Mouse (Mus musculus) T-helper 2 cell (primary cell): ENCODE results near the gene Trpm3.
"Not testable (repeated sequence)": the region's sequence is repeated elsewhere in the genome, so short reads cannot be mapped to it uniquely, and the experiment has no call there.

Experiments
- in situ Hi-C: fragments of 300-600 bp; cut with MboI, MseI; formaldehyde crosslinking; loops from one replicate; pipeline ENCODE4 v1.15.1; 2025; ENCODE audit warnings: high pct_unique_total_duplicates

Trpm3 gene

DNA sequence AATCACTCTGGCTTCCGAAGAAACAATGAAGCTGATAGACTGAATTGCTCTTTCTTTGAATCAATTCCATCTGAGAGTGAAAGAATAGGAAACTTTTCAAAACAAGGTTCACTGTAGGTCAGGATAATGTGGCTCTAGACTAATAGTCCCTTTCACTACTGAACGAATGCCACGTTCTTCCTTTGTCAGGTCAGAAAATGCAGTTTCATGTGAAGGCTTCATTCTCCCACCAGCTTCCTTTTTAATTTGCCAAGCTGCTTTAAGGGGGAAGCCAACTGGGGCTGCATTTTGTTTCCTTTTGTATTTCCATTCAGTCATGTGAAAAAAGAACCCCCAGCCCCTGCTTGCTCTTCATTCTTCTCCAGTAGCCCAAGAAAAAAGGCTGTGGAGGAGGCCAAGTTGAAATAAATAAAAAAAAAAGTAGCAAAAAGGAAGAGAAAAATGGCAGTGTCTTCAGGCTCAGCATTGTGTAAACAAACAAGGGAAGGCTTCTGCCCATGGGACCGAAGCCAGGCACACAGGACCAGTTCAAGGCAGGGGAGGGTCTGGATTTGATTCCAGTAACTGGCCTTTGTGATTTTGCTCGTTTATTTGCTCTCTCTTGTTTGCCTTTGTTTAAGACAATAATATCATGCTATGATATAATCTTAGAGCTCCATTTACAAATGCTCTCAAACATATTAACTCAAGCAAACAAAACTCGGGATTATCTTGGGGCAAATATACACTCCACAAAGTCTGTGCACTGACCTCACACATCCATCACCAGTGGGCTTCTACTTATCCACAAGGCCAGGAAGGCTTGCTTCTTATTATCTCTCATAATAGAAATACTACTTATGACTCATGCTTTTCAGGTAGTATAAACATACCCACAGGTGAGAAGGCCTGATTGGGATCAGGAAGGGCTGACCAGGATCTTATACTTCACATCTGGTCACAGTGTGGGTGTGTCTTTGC is 702.5 kb downstream of the Trpm3 start:
- in situ Hi-C loops: no loop called here

DNA sequence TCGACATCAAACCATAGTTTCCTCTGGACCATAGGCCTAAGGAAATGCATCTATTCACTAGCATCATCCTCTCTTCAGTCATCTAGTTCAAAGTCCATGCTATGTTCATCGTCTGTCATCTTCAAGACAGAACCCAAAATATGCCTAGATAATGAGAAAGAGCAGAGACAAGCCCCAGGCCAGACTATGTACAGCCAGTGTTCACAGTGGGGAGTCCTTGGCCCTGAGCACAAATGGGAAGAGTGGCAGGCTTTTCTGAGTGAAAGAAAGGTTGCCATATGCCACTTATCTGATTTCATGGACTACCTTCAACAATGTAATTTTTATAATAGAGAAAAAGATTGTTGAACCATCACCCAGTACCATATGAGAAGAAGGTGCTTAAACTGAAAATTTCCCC is 703.9 kb downstream of the Trpm3 start:
- in situ Hi-C loops: no loop called here

DNA sequence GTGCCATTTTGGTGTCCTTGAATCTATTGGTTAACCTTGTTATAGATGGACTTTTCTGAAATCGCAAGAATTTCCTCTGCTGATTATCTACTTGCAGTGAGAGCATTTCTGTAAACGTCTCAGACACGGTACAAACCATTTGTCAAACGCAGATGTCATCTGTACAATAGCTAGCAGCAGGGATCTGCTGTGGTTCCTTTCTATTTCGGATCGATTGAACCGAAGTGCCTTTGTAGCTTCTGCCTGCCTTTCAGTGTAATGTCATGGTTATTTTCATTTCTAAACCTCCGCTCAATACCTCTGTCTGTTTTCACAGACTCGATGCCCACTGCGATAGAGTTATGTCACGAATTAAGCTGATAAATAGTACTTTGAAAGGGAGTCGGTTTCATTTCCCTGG is 708.9 kb downstream of the Trpm3 start:
- in situ Hi-C loops: no loop called here

DNA sequence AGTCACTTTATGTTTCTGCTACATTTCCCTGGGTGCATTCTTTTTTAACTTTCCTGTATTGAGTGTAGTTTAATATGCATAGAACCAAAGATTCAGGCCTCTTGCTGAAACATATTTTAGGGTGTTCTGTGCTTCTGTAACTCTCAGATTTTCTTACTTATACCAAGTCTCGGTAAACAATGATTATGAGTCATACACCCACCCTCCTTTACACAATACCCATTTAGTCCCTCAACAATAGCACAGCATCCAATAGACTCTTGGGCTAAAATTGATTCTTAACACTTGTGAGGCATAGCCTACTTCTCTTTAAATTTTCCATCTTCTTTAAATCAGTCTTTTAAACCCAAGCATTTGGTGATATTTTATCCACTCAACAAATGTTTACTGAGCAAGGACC is 709.4 kb downstream of the Trpm3 start:
- in situ Hi-C loops: no loop called here

DNA sequence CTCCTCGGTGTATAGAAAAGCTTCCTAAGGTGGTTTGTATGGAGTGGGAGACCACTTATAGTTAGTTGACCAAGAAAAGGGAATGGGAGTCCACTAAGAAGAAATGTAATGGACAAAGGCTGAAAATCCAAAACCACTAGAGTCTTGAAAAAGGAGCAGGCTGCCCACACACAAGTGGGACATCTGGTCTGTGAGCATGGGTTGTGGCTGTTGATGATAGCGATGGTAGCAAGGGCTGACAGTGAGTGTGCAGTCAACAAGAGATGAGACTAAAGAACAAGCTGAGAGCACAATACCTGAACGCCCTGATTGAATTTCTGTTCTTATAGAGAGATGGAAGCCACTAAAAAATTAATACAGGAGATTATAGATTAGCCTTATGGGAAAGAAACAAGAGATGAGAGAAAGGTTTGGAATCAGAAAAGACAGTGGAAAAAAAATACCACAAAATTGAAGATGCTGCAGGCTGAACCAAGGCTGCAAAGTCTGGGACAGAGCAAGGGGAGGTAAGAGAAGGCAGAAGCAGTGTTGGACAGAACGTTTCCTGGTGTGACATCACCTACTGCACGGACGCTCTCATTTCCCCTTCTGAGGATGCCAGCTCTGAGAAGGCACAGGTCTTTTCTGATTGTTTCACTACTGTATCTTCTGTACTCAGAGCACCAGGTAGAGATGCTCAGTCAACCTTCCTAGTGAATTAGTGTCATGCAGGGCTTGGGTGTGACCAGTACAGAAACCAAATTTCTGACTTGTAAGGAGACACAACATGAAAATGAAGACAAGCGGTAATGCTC is 710.1 kb downstream of the Trpm3 start:
- in situ Hi-C loops: no loop called here

DNA sequence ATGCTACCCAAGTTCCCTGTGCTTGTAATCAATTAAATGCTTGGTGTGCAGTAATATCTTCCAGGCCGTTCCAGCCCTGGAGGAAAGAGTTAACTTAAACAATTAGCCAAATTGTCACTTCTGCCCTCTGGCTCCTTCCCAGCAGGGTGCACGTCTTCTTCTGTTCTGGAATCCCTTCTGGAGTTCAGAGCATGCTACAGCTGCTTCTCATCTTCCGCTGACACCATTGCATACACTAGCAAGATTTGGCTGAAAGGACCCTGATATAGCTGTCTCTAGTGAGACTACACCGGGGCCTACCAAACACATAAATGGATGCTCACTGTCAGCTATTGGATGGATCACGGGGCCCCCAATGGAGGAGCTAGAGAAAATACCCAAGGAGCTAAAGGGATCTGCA is 712.6 kb downstream of the Trpm3 start:
- in situ Hi-C loops: not testable (repeated sequence)

DNA sequence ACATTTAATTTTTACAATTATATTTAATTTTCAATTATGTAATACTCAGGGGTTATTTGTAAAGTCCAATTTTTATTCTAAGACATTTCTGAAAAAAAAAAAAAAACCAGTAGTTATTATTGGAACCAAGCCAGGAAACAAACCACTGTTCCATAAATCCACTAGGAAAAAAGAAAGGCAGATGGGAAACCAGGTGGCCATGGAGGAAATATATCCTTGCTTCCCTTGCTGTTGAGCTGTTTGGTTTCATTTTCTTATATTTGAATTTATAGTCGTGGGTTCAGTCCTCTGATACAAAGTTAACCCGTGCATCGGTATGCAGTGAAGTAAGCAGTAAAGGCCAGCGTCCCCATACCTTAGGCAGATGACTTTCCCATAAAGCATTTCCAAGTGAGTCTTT is 720.8 kb downstream of the Trpm3 start:
- in situ Hi-C loops: no loop called here

DNA sequence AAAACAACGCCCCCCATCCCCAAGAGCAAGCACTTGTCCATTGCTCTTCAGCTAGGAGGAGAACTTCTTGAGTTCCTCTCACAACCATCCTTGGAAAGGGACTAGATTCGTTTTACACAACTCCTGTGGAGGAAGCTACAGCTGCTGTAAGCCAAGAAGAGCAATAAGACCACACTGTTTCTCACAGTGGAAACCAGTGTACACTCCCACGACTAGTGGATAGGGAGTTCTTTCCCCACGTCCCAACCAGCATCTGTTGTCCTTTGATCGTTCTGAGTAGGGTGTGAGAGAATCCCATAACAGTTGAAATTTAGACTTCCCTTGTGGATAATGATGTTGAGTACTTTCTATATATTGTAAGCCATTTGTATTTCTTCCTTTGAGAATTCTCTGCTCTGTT is 728.6 kb downstream of the Trpm3 start:
- in situ Hi-C loops: no loop called here

DNA sequence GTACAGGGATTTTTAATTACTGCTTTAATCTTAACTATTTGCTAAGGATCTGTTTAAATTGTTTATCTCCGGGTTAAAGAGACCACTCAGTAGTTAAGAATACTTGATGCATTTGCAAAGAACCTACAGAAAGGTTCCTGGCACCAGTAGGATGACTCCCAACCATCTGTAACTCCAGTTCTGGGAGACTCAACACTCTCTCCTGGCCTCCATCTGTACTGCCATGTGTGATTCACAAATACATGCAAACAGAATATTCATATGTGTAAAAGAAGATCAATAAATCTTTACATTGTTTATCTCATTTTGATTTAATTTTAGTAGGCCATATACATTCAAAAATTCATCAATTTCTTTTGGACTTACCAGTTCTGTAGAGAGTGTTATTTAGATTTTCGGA is 731.0 kb downstream of the Trpm3 start:
- in situ Hi-C loops: no loop called here

DNA sequence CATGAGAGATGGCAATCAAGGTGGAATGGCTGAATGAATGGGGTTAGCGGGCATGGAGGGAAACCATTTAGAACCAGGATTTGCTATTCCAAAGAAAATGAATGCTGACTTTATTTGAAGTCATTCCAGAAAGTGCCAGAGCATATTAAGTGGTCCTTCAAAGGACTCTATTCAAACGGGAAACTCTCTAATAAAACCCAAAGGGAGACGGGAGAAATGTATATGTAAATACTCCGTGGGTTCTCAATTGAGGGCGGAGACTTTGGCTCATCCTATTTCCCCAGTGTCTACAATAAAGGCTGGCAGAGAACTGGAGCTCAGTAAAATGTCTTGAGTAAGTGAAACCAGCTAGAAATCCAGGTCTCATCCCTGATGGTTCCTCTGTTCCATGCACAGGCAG is 733.6 kb downstream of the Trpm3 start:
- in situ Hi-C loops: no loop called here

DNA sequence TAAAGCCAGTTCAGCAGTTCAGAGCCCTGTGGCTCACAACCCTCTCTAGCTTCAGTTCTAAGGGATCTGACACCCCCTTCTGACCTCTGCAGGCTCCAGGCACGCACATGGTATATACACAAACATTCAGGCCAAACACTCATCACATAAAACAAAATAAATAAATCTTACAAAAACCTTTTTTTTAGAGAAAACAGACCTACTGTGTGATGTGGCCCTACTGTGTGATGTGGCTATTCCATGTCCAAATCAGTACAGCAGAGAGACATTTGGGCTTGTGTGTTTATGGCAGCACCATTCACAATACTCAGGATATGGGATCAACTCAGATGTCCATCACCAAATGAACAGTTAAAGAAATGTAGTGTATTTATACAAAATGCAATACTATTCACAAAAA is 741.4 kb downstream of the Trpm3 start:
- in situ Hi-C loops: no loop called here

DNA sequence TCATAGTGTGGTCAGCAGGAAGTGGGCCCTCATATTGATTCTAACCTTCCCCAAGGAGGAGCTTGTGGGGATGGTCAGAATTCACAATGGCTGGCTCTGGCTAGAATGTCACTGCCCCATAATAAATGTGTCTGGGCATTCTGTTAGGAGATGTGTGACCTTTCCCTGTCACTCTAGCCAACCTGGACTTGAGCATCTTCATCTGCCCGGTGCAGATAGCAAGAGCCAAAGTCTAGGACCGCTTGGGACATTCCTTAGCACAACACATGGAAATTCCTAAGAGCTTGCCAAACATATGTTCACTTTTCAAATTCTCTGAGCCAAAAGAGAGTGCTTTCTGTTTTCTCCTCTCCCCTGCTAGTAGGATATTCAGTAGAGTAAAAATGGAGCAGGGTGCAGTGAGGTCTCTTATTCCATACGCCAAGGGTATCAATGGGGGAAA is 743.8 kb downstream of the Trpm3 start:
- in situ Hi-C loops: no loop called here

DNA sequence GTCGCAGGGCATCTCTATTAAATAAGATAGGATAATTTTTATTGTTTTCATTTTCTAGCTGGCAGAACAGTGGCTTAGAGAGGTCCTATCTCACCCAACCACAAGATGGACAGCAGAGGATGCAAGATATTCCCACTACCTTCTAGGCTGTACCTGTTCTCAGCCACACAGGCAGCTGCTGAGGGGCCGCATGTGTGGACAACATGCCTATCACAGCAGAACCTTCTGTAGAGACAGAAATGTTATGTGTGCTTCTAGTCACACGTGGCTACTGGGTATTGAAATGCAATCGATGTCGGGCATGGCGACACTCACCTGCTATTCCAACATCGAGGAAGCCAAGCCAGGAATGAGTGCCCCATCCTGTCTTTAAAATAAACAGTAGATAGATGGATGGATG is 744.3 kb downstream of the Trpm3 start:
- in situ Hi-C loops: no loop called here

DNA sequence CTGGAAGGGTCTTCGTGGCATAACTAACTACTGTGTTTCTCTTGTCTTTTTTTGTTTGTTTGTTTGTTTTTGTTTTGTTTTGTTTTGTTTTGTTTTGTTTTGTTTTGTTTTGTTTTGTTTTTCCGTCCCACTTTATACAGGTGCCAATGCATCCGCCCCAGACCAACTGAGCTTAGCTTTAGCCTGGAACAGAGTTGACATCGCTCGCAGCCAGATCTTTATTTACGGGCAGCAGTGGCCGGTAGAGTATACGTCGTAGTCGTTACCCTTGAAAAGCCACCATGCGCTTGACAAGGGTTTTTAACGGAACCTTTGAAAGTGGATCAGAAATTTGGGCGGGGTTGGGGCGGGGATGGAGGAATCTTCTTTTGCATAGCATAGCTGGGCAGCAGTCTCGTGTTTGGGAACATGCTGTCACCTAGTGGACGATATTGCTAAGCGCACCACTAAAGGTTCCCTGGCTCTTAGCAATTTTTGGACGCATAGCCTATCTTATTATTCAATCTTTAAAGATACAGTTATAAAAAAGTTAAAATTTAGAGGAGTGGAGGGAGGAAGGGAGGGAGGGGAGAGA is 745.0 kb downstream of the Trpm3 start:
- in situ Hi-C loops: no loop called here

DNA sequence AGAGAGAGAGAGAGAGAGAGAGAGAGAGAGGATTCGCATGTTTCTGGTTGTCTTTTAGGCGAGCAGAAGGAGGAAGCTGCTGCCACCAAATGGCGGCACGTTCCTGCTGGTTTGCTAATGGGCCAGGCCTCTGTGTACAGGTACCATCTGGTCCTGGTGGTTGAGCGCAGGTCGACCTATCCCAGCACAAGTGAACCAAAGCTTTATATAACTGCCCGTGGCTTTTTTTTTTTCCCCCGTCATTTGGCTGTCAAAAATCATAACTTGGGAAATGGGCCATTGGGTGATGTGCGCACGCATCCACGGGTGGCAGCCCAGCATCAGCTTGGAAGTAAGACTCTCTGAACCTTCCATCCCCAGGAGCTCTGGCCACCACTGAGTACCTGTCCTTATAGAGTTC is 745.5 kb downstream of the Trpm3 start:
- in situ Hi-C loops: no loop called here

DNA sequence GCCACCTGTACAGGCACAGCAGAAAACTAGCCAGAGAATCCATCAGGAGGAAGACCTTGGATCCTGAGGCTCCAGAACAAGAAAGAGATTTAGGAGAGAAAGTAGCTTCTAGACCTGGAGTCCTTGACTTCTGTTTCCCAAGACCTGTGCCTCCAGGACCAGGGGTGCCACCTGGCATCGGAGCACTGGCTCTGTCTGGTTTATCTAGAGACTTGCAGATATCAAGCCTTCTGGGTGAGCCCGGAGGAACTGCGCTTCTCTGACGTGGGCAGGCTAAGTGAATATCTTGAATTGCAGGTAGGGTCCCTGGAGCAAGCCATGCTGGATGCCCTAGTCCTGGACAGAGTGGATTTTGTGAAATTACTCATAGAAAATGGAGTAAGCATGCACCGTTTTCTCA is 746.2 kb downstream of the Trpm3 start:
- in situ Hi-C loops: no loop called here

DNA sequence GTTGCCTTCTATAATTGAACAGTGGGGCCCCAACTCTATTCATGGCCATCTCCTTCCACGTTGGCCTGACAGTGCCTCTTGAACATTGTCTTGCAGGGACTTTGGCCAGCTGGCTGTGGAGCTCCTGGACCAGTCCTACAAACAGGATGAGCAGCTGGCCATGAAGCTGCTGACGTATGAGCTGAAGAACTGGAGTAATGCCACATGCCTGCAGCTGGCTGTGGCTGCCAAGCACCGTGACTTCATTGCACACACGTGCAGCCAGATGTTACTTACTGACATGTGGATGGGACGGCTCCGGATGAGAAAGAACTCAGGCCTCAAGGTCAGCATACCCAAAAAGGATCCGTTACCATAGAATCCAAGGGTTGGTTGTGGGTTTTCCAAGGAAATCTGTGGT is 763.0 kb downstream of the Trpm3 start:
- in situ Hi-C loops: loop anchor here (25.0 kb wide), 1 partner anchor 610 kb away; no protein-coding TSS in a partner anchor

DNA sequence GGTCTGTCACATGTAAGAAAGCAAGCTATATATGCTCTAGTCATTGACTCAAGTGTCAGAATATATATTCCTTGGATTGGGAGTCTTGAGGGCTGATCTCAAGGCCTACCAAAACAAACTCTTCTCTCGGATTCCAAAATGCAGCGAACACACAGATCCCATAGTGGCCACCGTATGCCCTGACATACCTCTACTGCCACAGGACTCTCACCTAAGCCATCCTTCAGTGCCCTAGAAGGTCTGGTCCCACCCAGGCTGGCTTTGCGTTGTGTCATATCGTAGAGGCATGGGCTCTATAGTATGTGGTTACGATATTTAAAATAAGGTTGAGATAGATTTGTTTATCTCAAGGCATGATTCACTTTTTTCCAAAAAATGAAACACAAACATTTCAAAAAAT is 763.5 kb downstream of the Trpm3 start:
- in situ Hi-C loops: loop anchor here (25.0 kb wide), 1 partner anchor 610 kb away; no protein-coding TSS in a partner anchor

DNA sequence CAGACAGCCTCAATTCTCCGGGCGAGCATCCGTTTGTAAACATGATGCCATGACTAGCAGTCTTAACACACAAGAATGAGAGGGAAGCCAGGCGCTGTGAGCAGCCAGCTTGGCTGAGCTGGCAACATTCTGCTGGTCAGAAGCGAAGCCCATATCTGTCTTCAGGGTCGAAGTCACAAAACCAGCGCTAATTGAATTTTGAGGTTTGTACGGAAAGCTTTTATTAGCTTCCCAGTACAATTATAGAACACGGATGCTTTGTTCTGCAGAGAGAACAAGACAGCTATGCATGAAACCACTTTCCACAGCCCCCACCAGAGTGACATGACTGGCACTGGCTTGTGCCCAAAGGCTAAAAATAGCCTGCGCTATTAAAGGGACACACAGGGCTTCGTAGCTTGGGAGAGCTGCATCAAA is 766.2 kb downstream of the Trpm3 start:
- in situ Hi-C loops: loop anchor here (25.0 kb wide), 1 partner anchor 607 kb away; no protein-coding TSS in a partner anchor

DNA sequence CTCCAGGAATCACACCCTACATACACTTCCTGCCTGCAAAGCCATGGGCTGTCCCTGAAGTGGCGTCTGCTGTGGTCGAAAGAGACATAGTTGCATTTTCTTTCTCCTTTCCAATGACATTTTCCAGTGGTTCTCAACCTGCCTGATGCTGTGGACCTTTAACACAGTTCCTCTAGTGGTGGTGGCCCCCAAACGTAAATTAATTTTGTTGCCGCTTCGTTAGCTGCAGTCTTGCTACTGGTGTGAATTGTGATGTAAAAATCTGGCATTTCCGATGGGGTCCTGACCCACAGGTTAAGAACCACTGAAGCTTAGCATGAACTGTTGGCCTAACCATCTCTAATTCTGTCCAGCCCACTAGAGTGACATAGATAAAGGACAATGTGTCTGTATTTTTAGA is 771.8 kb downstream of the Trpm3 start:
- in situ Hi-C loops: loop anchor here (10.0 to 25.0 kb wide), 2 partner anchors 464 to 602 kb away; no protein-coding TSS in a partner anchor

DNA sequence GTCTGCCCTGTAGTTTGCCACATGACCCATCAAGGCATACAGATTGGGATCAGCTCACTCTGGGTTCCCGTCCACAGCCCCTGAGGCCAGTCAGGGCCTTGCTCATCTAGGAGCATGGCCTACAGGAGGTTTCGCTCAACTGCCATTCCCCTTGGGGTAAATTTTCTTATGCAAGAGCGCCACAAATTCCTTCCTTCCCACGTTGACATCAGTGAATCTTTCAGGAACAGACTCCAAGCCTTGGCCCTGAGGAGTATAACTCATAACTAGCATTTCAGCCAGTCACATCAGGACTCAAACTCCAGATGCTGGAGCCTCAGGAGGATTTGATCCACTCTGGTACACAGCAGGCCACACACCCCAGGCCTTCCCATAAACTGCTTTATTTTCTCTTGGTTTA is 774.1 kb downstream of the Trpm3 start:
- in situ Hi-C loops: loop anchor here (10.0 to 25.0 kb wide), 2 partner anchors 462 to 599 kb away; no protein-coding TSS in a partner anchor
